Mouse (Mus musculus) heart, embryonic 13.5 days (tissue): ENCODE measurements around the gene Vars. TPM values are rescaled to one million over a fixed set of nuclear protein-coding genes. Genes with fewer than 3 reads are reported as not detected.
A peak's percentile ranks its signal among the peaks of the same experiment; 100 is the strongest.
"Not testable (repeated sequence)": the region's sequence is repeated elsewhere in the genome, so short reads cannot be mapped to it uniquely, and the experiment has no call there.

Source experiments
- ATAC-seq: fragments of 200-750 bp; cut with Nextera tagmentation; 2 replicates; pipeline ENCODE4 v1.8.0; 2017; ENCODE audit warnings: moderate TSS enrichment; ENCODE audit not compliant: insufficient number of reproducible peaks, low FRiP score, low TSS enrichment; ENCODE audit errors: extremely low read depth
- H3K27ac ChIP-seq: fragments of 300-500 bp; sonication (generic); replicated peaks from 2 replicates; pipeline ENCODE4 v1.5.1; 2015; ENCODE audit warnings: moderate library complexity, mild to moderate bottlenecking, inconsistent platforms
- H3K27me3 ChIP-seq: fragments of 300-500 bp; sonication (generic); replicated peaks from 2 replicates; pipeline ENCODE4 v1.6.1; 2015; ENCODE audit warnings: mild to moderate bottlenecking, inconsistent platforms
- H3K36me3 ChIP-seq: fragments of 300-500 bp; sonication (generic); 2 replicates; pipeline ENCODE4 v1.6.1; 2015; ENCODE audit warnings: mild to moderate bottlenecking, inconsistent platforms
- H3K4me1 ChIP-seq: fragments of 300-500 bp; sonication (generic); 2 replicates; pipeline ENCODE4 v1.6.1; 2015; ENCODE audit warnings: inconsistent platforms
- H3K4me2 ChIP-seq: fragments of 300-500 bp; sonication (generic); 2 replicates; pipeline ENCODE4 v1.6.1; 2015; ENCODE audit warnings: inconsistent platforms, mild to moderate bottlenecking, moderate library complexity
- H3K4me3 ChIP-seq: fragments of 300-500 bp; sonication (generic); 2 replicates; pipeline ENCODE4 v1.5.1; 2015; ENCODE audit warnings: moderate library complexity, mild to moderate bottlenecking, inconsistent platforms
- H3K9ac ChIP-seq: fragments of 300-500 bp; sonication (generic); 2 replicates; pipeline ENCODE4 v1.6.1; 2015; ENCODE audit warnings: inconsistent platforms, mild to moderate bottlenecking, moderate library complexity
- H3K9me3 ChIP-seq: fragments of 300-500 bp; sonication (generic); 2 replicates; pipeline ENCODE4 v1.6.1; 2016; ENCODE audit warnings: inconsistent platforms
- WGBS: fragments of 180-500 bp; shearing (Covaris S2); methylation state at CpG from one replicate; pipeline ENCODE4 v1.1.7; 2015; ENCODE audit warnings: mixed read lengths; 5-methylcytosine and 5-hydroxymethylcytosine counted together
- polyA plus RNA-seq: library from polyadenylated mRNA; unstranded; fragments of >200 nt; fragmentation: Nextera tagmentation; extraction: Ambion mirVana; gene quantifications from 2 replicates; pipeline ENCODE4 v1.2.1, GENCODE M21; 2015

Gene Vars
- polyA plus RNA-seq, 1 experiment from 2014 or later = 63.0 TPM

DNA sequence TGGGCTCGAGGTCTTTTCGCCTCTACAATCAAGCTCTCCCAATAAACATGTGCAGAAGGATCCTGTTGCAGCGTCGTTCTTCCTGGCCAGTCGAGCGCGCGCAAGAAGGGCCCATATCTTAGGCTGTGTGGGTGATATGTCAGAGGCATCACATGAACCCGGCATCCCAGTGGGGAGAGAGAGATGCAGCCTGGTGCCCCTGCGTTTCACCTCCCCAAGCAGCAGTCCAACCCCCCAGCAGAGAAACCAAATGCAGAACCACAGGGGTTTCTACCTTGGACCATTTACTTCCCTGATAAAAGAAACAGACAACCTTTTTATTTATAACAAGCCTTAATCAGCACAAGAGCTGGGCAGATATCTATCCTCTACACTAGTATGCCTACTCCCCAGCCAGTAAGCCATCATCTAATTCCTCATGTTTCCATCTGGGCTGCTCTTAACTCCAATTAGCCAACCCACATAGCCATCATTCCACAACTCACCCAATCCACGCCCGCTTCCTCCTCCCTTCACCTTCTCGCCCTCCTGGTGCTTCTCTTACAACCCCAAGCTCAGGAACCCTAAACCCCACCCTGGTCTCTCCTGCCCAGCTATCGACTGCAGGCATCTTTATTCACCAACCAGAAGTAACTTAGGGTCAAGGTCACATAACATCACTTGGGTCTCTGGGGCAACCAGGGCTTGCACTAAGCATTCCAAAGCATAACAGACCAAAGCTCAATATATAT lies 4.2 kb upstream of the Vars start:
- Histone ChIP-seq H3K27me3 (no peaks in the 10 kb centered on the region), H3K4me3 (no peak overlapping the region)

GRCm38 (mm10) chr17:34997142-34997483 lies 3.7 kb upstream of the Vars start:
- no peak overlapping the region for H3K4me3 ChIP-seq
- no peak for ATAC-seq
- H3K36me3 ChIP-seq = peaks cover 23% of the 10 kb centered on the region
- H3K27me3 ChIP-seq = no peaks in the 10 kb centered on the region
- peak overlapping the region; percentile 100 for H3K4me2 ChIP-seq
- H3K27ac ChIP-seq = no peak overlapping the region
- peak overlapping the region; percentile 50; the same call in 1 of the 2 replicates for H3K9ac ChIP-seq
- no peaks in the 10 kb centered on the region for H3K9me3 ChIP-seq
- 88% methylated on average over 5 of the region's 5 CpGs for WGBS
- H3K4me1 ChIP-seq = peaks cover 46% of the 10 kb centered on the region

More for the DNA sequence above, 4.2 kb upstream of the Vars start:
- Histone ChIP-seq H3K27ac (no peak overlapping the region), H3K9ac (peak overlapping the region; percentile 50), H3K4me1 (peaks cover 40% of the 10 kb centered on the region), H3K4me2 (peak overlapping the region; percentile 100), H3K9me3 (no peaks in the 10 kb centered on the region), H3K36me3 (peaks cover 23% of the 10 kb centered on the region)
- 85% methylated on average over 12 of the region's 14 CpGs for WGBS
- no peak for ATAC-seq

- Histone ChIP-seq H3K4me1 (peaks cover 62% of the 10 kb centered on the region), H3K36me3 (peaks cover 28% of the 10 kb centered on the region), H3K4me2 (peak overlapping the region; percentile 100), H3K27me3 (no peaks in the 10 kb centered on the region), H3K27ac (no peak overlapping the region), H3K4me3 (peak overlapping the region; percentile 93), H3K9ac (peak overlapping the region; percentile 83; the same call in 1 of the 2 replicates), H3K9me3 (no peaks in the 10 kb centered on the region)
- WGBS = 87% methylated on average over 15 of the region's 15 CpGs
- no peak for ATAC-seq
These were observed 2.0 kb upstream of the Vars start for GRCm38 (mm10) chr17:34998526-34999430.

- not testable (repeated sequence) for H3K27me3 ChIP-seq, H3K9me3 ChIP-seq, ATAC-seq
- peaks cover 41% of the 10 kb centered on the region for H3K36me3 ChIP-seq
- 18% methylated on average over 30 of the region's 32 CpGs for WGBS
- peak overlapping the region; percentile 99 for H3K9ac ChIP-seq
- H3K4me3 ChIP-seq = peak overlapping the region; percentile 93
- H3K27ac ChIP-seq = peak overlapping the region; percentile 96
- peak overlapping the region; percentile 100 for H3K4me2 ChIP-seq
- H3K4me1 ChIP-seq = peaks cover 64% of the 10 kb centered on the region
These were observed 693 bp upstream of the Vars start for GRCm38 (mm10) chr17:34999871-35000716.

DNA sequence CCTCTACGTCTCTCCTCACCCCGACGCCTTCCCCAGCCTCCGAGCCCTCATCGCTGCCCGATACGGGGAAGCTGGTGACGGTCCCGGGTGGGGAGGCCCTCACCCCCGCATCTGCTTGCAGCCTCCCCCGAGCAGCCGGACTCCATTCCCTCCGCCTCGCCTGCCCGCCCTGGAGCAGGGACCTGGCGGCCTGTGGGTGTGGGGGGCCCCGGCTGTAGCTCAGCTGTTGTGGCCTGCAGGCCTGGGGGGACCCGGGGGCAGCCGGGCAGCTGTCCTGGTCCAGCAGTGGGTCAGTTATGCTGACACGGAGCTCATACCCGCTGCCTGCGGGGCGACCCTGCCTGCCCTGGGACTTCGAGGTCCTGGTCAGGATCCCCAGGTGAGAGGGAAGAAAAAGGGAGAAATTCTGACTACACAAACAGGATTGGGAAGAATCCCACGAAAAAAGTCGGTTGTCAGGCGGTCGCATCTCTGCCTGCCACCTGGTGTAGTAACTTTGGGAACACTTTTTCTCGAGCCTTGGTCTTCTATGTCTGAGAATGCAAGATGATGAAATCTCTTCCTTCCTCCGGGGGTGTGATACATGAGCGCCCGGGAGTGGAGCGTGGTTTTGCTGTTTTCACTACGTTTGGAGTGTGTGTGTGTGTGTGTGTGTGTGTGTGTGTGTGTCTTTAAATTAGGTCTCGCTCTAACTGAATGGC lies 815 bp downstream of the Vars start:
- Histone ChIP-seq H3K9me3 (no peaks in the 10 kb centered on the region), H3K9ac (peak overlapping the region; percentile 99), H3K36me3 (peaks cover 55% of the 10 kb centered on the region), H3K4me2 (peak overlapping the region; percentile 100), H3K4me1 (peaks cover 61% of the 10 kb centered on the region), H3K27me3 (no peaks in the 10 kb centered on the region), H3K4me3 (peak overlapping the region; percentile 93), H3K27ac (peak overlapping the region; percentile 96)
- under 1% methylated on average over 35 of the region's 35 CpGs for WGBS
- ATAC-seq = peak; percentile 2; the same call in 1 of the 2 replicates

DNA sequence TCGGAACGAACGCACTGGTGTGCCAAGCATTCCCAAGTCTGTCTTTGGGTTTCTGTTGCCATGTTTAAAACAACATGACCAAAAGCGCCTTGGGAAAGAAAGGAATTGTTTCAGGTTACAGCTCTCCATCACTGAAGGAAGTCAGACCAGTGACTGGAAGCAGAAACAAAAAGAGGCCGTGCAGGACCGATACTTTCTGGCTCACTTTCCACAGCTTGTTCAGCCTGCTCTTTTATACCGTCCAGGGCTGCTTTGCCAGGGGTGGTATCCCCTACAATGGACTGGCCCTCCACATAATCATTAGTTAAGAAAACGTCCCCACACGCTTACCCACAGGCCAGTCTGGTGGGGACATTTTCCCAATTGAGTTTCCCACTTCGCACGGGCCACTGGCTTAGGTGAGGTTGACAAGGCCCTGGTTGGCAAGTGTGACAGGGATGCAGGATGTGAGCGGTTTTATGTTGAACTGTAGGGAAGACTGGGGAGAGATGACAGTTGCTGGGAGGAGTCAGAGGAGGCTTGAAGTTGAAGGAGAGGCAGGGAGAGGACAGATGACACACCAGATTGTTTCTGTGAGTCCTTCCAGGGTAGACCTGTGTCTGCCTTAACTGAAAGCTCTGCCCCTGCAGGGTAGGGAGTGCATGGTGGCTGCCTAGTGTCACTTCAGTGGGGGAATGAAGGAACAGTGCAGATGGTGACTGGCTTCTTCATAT lies 1.5 kb downstream of the Vars start:
- H3K27ac ChIP-seq = peak overlapping the region; percentile 96
- peaks cover 54% of the 10 kb centered on the region for H3K4me1 ChIP-seq
- no peaks in the 10 kb centered on the region for H3K9me3 ChIP-seq
- peak overlapping the region; percentile 93 for H3K4me3 ChIP-seq
- 9% methylated on average over 12 of the region's 12 CpGs for WGBS
- no peak for ATAC-seq
- H3K9ac ChIP-seq = peak overlapping the region; percentile 99
- H3K27me3 ChIP-seq = no peaks in the 10 kb centered on the region
- H3K36me3 ChIP-seq = peaks cover 58% of the 10 kb centered on the region
- H3K4me2 ChIP-seq = peak overlapping the region; percentile 100

DNA sequence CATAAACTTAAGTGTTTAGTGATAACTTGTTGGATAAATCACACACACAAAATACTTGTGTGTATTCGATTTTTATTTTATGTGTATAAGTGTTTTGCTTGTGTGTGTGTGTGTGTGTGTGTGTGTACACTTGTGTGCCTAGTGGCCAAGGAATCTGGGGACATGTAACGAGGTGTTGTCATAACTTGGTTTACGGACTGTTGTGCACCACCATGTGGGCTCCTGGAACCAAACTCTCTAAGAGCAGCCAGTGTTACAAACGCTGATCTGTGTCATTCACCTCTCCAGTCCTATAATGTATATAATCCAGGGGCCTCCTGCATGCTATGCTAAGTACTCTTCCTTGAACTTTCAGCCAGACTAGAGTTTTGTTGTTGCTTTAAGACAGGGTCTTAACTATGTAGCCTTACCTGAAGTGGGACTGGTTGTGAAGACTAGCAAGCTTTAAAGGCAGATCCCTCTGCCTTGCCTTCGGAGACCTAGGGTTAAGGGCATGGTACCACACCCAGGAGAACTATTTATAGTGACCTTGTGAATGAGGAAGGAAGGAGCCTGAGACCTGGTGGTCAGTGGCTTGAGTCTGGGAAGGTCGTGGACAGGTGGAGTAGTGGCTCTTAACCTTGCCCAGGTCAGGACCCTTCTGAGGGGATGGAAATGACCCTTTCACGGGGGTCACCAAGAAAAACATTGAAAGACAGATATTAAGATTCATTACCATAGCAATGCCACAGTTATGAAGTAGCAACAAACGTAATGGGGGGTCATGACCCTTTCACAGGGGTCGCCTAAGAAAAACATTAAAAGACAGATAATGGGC lies 2.4 kb downstream of the Vars start:
- Histone ChIP-seq H3K27ac (no peak overlapping the region), H3K9me3 (no peaks in the 10 kb centered on the region), H3K4me3 (peak overlapping the region; percentile 93), H3K4me1 (peaks cover 45% of the 10 kb centered on the region), H3K9ac (peak overlapping the region; percentile 99), H3K27me3 (no peaks in the 10 kb centered on the region), H3K36me3 (peaks cover 58% of the 10 kb centered on the region), H3K4me2 (peak overlapping the region; percentile 100)
- ATAC-seq = no peak
- 61% methylated on average over 9 of the region's 9 CpGs for WGBS

DNA sequence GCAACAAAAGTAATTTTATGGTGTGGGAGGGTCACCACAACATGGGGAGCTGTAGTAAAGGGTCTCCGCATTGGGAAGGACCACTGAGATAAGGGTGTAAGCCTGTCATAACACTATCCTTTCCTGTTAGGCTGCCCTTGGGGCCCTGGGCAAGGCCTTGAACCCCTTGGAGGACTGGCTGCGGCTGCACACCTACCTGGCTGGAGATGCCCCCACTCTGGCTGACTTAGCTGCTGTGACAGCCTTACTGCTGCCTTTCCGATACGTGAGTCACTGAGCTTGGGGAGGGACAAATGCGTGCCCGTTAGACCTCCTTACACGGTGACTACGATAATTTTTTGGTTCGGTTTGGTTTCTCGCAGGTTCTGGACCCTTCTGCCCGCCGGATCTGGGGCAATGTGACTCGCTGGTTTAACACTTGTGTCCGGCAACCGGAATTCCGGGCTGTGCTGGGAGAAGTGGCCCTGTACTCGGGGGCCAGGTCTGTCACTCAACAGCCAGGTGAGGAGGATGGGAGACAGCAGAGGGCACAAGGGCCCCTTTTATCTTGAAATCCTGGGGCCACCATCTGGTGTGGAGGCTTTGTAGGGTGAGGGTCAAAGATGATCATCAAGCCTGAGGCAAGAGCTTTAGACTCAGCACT lies 3.4 kb downstream of the Vars start:
- no peak for ATAC-seq
- H3K4me2 ChIP-seq = no peak overlapping the region
- WGBS = 89% methylated on average over 17 of the region's 17 CpGs
- H3K9me3 ChIP-seq = no peaks in the 10 kb centered on the region
- H3K4me1 ChIP-seq = peaks cover 35% of the 10 kb centered on the region
- peak overlapping the region; percentile 40 for H3K9ac ChIP-seq
- H3K27ac ChIP-seq = no peak overlapping the region
- H3K36me3 ChIP-seq = peaks cover 58% of the 10 kb centered on the region
- H3K4me3 ChIP-seq = no peak overlapping the region
- no peaks in the 10 kb centered on the region for H3K27me3 ChIP-seq

GRCm38 (mm10) chr17:35005158-35005557 lies 4.4 kb downstream of the Vars start:
- no peak overlapping the region for H3K27ac ChIP-seq
- no peak overlapping the region for H3K9ac ChIP-seq
- no peaks in the 10 kb centered on the region for H3K27me3 ChIP-seq
- 93% methylated on average over 10 of the region's 10 CpGs for WGBS
- H3K36me3 ChIP-seq = peaks cover 67% of the 10 kb centered on the region
- H3K9me3 ChIP-seq = no peaks in the 10 kb centered on the region
- no peak for ATAC-seq
- peaks cover 26% of the 10 kb centered on the region for H3K4me1 ChIP-seq
- no peak overlapping the region for H3K4me3 ChIP-seq
- H3K4me2 ChIP-seq = no peak overlapping the region
